Mouse (Mus musculus): ENCODE data around the gene Flna. TPM values are rescaled to one million over a fixed set of nuclear protein-coding genes. Genes with fewer than 3 reads are reported as not detected.
"Not testable (repeated sequence)": the region's sequence is repeated elsewhere in the genome, so short reads cannot be mapped to it uniquely, and the experiment has no call there.

The Flna gene
- polyA plus RNA-seq, 1 experiment from 2014 or later: 171 TPM

GRCm38 (mm10) chrX:74243396-74243795, 6.2 kb downstream of the Flna start:
- WGBS: 31% methylated on average over 2 of the region's 2 CpGs
- peaks cover 16% of the 10 kb centered on the region; the same call in 1 of the 2 replicates for H3K36me3 ChIP-seq (ENCODE audit: insufficient read depth, low read length)
- peak; percentile 73 for DNase-seq (ENCODE audit: low spot score)
- H3K4me3 ChIP-seq (ENCODE audit: low read depth, low read length): no peak overlapping the region
- no peak for TF ChIP-seq EP300 (IDR thresholded peaks at IDR 0.05)
- TF ChIP-seq CTCF (IDR thresholded peaks at IDR 0.05): no peak
- peak; percentile 5; the same call in 1 of the 2 replicates for ATAC-seq
- H3K27ac ChIP-seq (ENCODE audit: low read length): peak overlapping the region; percentile 92
- no peaks in the 10 kb centered on the region for H3K4me1 ChIP-seq (ENCODE audit: insufficient read depth, low read depth, low read length)
- H3K9ac ChIP-seq (replicated peaks; ENCODE audit: low read depth): 0 out of 2 replicates have a peak overlapping the region, but pooled peaks have one; percentile 19
- H3K4me2 ChIP-seq (replicated peaks; ENCODE audit: low read depth, low read length): peak overlapping the region; percentile 51
- H3K27me3 ChIP-seq (replicated peaks; ENCODE audit: insufficient read depth, low read length): no peaks in the 10 kb centered on the region
- H3K9me3 ChIP-seq (ENCODE audit: low read length): no peaks in the 10 kb centered on the region

DNA sequence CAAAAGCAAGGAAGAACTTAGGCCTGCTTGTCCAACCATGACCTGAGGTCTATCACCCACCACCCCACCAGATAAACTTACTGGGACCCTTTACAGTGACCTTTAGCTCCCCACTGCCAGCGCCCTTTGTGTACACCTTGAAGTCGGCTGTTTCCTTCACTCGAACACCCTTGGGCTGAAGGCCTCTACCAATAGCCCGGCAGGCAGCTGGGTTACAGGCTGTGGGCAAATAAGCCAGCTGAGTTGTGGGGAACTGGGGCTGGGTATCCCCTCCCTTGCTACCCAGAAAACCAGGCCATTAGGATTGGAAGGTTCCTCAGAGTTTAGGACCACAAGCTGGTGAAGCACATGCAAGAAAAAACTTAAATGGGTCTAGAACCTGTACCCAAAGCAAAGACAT, 9.3 kb downstream of the Flna start:
- ATAC-seq: no peak
- 87% methylated on average over 4 of the region's 4 CpGs for WGBS
- peaks cover 25% of the 10 kb centered on the region for H3K36me3 ChIP-seq (ENCODE audit: insufficient read depth, low read length)

DNA sequence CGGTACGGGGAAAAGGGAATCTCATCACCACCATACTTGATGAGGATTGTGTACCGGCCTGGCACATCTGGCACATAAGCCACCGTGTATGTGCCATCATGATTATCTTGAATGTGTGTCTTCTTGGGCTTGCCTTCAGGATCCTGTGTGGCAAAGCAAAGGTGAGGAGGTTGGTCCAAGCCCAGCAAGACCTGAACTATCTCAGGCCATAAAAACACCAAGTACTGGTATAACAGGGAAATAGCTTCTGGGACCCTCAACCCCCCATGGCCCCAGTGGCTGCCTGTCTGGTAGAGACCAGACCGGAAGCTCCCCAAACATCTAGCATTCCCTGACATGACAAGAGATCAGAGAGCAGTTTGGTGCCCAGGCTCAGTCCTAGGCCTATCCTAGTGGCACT, 16.4 kb downstream of the Flna start:
- no peak overlapping the region for H3K4me3 ChIP-seq (ENCODE audit: low read depth, low read length)
- DNase-seq (ENCODE audit: low spot score): no peak
- H3K36me3 ChIP-seq (ENCODE audit: insufficient read depth, low read length): peaks cover 9% of the 10 kb centered on the region
- H3K4me2 ChIP-seq (replicated peaks; ENCODE audit: low read depth, low read length): no peak overlapping the region
- H3K4me1 ChIP-seq (ENCODE audit: insufficient read depth, low read depth, low read length): no peaks in the 10 kb centered on the region
- TF ChIP-seq EP300 (IDR thresholded peaks at IDR 0.05) (no peak), CTCF (IDR thresholded peaks at IDR 0.05) (no peak)
- ATAC-seq: no peak
- H3K9me3 ChIP-seq (ENCODE audit: low read length): no peaks in the 10 kb centered on the region
- H3K27me3 ChIP-seq (replicated peaks; ENCODE audit: insufficient read depth, low read length): no peaks in the 10 kb centered on the region
- no peak overlapping the region for H3K27ac ChIP-seq (ENCODE audit: low read length)
- 88% methylated on average over 5 of the region's 5 CpGs for WGBS
- H3K9ac ChIP-seq (replicated peaks; ENCODE audit: low read depth): no peak overlapping the region

More for the DNA sequence above, 9.3 kb downstream of the Flna start:
- Histone ChIP-seq H3K27me3 (replicated peaks; ENCODE audit: insufficient read depth, low read length) (no peaks in the 10 kb centered on the region), H3K4me2 (replicated peaks; ENCODE audit: low read depth, low read length) (no peak overlapping the region), H3K4me1 (ENCODE audit: insufficient read depth, low read depth, low read length) (no peaks in the 10 kb centered on the region), H3K4me3 (ENCODE audit: low read depth, low read length) (no peak overlapping the region), H3K9ac (replicated peaks; ENCODE audit: low read depth) (no peak overlapping the region), H3K9me3 (ENCODE audit: low read length) (no peaks in the 10 kb centered on the region), H3K27ac (ENCODE audit: low read length) (no peak overlapping the region)
- no peak for TF ChIP-seq EP300 (IDR thresholded peaks at IDR 0.05)
- no peak for TF ChIP-seq CTCF (IDR thresholded peaks at IDR 0.05)
- no peak for DNase-seq (ENCODE audit: low spot score)

- H3K4me2 ChIP-seq (replicated peaks; ENCODE audit: low read depth, low read length): no peak overlapping the region
- H3K9me3 ChIP-seq (ENCODE audit: low read length): no peaks in the 10 kb centered on the region
- H3K27me3 ChIP-seq (replicated peaks; ENCODE audit: insufficient read depth, low read length): no peaks in the 10 kb centered on the region
- DNase-seq (ENCODE audit: low spot score): no peak
- no peak overlapping the region for H3K9ac ChIP-seq (replicated peaks; ENCODE audit: low read depth)
- no peaks in the 10 kb centered on the region for H3K4me1 ChIP-seq (ENCODE audit: insufficient read depth, low read depth, low read length)
- WGBS: 53% methylated on average over 1 of the region's 1 CpGs
- TF ChIP-seq EP300 (IDR thresholded peaks at IDR 0.05) (no peak), CTCF (IDR thresholded peaks at IDR 0.05) (no peak)
- H3K4me3 ChIP-seq (ENCODE audit: low read depth, low read length): no peak overlapping the region
- ATAC-seq: no peak
- no peak overlapping the region for H3K27ac ChIP-seq (ENCODE audit: low read length)
- H3K36me3 ChIP-seq (ENCODE audit: insufficient read depth, low read length): peaks cover 9% of the 10 kb centered on the region
Observed at GRCm38 (mm10) chrX:74230038-74230437, 19.6 kb downstream of the Flna start.

DNA sequence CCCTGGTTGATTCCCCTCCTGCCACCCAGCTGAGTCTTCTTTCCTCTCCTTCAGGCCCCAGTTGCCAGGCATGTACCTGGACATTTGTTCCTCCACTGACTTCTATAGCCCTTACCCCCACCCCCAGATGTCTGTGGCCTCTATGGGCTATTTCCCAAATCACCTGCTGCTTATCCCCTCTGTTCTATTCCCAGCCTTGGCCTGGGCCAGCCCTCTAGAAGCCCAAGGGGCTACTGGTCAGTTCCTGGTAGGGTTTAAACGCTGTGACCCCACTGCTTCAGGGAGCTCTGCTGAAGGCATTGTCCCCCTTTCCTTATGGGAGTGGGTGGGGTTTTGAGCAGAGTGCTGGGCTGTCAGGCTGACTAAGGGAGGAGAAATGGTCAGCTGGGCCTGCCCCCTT, 29.5 kb downstream of the Flna start:
- not testable (repeated sequence) for H3K27me3 ChIP-seq (replicated peaks; ENCODE audit: insufficient read depth, low read length); H3K9me3 ChIP-seq (ENCODE audit: low read length); H3K27ac ChIP-seq (ENCODE audit: low read length); H3K4me3 ChIP-seq (ENCODE audit: low read depth, low read length); DNase-seq (ENCODE audit: low spot score); H3K9ac ChIP-seq (replicated peaks; ENCODE audit: low read depth); H3K4me2 ChIP-seq (replicated peaks; ENCODE audit: low read depth, low read length); H3K4me1 ChIP-seq (ENCODE audit: insufficient read depth, low read depth, low read length)
- peaks cover 12% of the 10 kb centered on the region; the same call in 1 of the 2 replicates for H3K36me3 ChIP-seq (ENCODE audit: insufficient read depth, low read length)
- WGBS: 29% methylated on average over 1 of the region's 1 CpGs
- 0 out of 2 replicates have a peak, but pooled peaks have one; percentile 4 for ATAC-seq

DNA sequence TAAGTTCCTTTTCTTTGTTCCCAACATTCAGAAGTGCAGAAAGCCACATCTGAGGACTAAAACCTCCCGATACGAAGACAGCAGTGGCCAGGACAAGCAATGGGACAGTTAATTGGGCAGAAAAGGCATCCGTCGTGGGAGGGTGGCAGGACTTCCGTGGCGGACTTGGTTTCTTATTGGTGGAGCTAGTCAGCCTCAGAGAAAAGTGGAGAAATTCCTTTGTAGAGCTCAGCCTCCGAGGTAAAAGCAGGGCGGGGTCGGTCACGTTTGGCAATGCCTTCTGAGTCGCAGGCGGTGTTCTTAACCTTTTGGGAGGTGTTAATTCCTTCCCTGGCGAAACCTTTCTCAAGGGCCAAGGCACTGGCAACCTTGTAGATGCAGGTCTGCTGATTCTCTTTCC, 30.2 kb downstream of the Flna start:
- Histone ChIP-seq H3K27me3 (replicated peaks; ENCODE audit: insufficient read depth, low read length) (no peaks in the 10 kb centered on the region), H3K36me3 (ENCODE audit: insufficient read depth, low read length) (peaks cover 5% of the 10 kb centered on the region; the same call in 1 of the 2 replicates), H3K4me3 (ENCODE audit: low read depth, low read length) (no peak overlapping the region), H3K27ac (ENCODE audit: low read length) (no peak overlapping the region), H3K9me3 (ENCODE audit: low read length) (no peaks in the 10 kb centered on the region), H3K4me2 (replicated peaks; ENCODE audit: low read depth, low read length) (no peak overlapping the region), H3K4me1 (ENCODE audit: insufficient read depth, low read depth, low read length) (no peaks in the 10 kb centered on the region), H3K9ac (replicated peaks; ENCODE audit: low read depth) (no peak overlapping the region)
- no peak for TF ChIP-seq EP300 (IDR thresholded peaks at IDR 0.05)
- no peak for TF ChIP-seq CTCF (IDR thresholded peaks at IDR 0.05)
- DNase-seq (ENCODE audit: low spot score) (peak; percentile 47), ATAC-seq (peak; percentile 65)
- WGBS: 54% methylated on average over 13 of the region's 13 CpGs

GRCm38 (mm10) chrX:74218496-74218895, 31.1 kb downstream of the Flna start:
- DNase-seq (ENCODE audit: low spot score): no peak
- WGBS: 89% methylated on average over 4 of the region's 4 CpGs

More at GRCm38 (mm10) chrX:74218496-74218895, 31.1 kb downstream of the Flna start:
- no peak for TF ChIP-seq EP300 (IDR thresholded peaks at IDR 0.05)
- Histone ChIP-seq H3K4me3 (ENCODE audit: low read depth, low read length) (no peak overlapping the region), H3K27me3 (replicated peaks; ENCODE audit: insufficient read depth, low read length) (no peaks in the 10 kb centered on the region), H3K27ac (ENCODE audit: low read length) (no peak overlapping the region), H3K9me3 (ENCODE audit: low read length) (no peaks in the 10 kb centered on the region), H3K4me1 (ENCODE audit: insufficient read depth, low read depth, low read length) (no peaks in the 10 kb centered on the region), H3K9ac (replicated peaks; ENCODE audit: low read depth) (no peak overlapping the region), H3K4me2 (replicated peaks; ENCODE audit: low read depth, low read length) (no peak overlapping the region), H3K36me3 (ENCODE audit: insufficient read depth, low read length) (peaks cover 5% of the 10 kb centered on the region; the same call in 1 of the 2 replicates)
- no peak for ATAC-seq
